Mouse (Mus musculus): ENCODE data around the gene Gbp9. TPM values are rescaled to one million over a fixed set of nuclear protein-coding genes. Genes with fewer than 3 reads are reported as not detected.
"Not testable (repeated sequence)": the region's sequence is repeated elsewhere in the genome, so short reads cannot be mapped to it uniquely, and the experiment has no call there.

Gbp9 gene
- polyA plus RNA-seq, 1 experiment from 2014 or later, result 3.5 TPM

GRCm38 (mm10) chr5:105068356-105068755 lies 71.0 kb downstream of the Gbp9 start:
- ATAC-seq (ENCODE audit: insufficient read depth, low FRiP score); H3K4me1 ChIP-seq (ENCODE audit: control insufficient read depth, insufficient read depth, low read length); H3K27me3 ChIP-seq (ENCODE audit: control insufficient read depth, insufficient read depth, low read length); H3K9ac ChIP-seq (ENCODE audit: low read length); H3K36me3 ChIP-seq (ENCODE audit: control insufficient read depth, insufficient read depth, low read length); H3K9me3 ChIP-seq (replicated peaks; ENCODE audit: control insufficient read depth, low read length); H3K27ac ChIP-seq (ENCODE audit: low read length); H3K4me3 ChIP-seq (replicated peaks; ENCODE audit: low read length); H3K4me2 ChIP-seq (ENCODE audit: low read depth, low read length): not testable (repeated sequence)

DNA sequence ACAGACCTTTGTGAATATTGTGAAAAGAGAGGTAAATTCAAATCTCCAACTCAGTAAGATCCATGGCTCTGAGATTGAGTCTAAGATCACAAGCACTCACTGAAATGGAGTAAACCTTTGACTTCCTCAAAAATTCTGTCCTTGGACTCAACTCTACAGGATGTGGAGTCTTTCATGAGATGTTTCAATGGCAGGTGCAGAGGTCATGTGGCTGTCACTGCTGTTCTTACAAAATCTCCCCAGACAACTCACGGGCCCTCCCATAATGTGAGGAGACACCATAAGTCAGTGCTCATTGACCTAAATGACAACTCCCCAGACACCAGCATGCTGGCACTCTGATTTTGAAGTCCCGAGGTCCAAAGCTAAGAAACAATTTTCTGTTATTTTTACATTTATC lies 74.9 kb downstream of the Gbp9 start:
- not testable (repeated sequence) for H3K9me3 ChIP-seq (replicated peaks; ENCODE audit: control insufficient read depth, low read length); H3K36me3 ChIP-seq (ENCODE audit: control insufficient read depth, insufficient read depth, low read length); H3K27me3 ChIP-seq (ENCODE audit: control insufficient read depth, insufficient read depth, low read length); H3K4me1 ChIP-seq (ENCODE audit: control insufficient read depth, insufficient read depth, low read length); H3K4me3 ChIP-seq (replicated peaks; ENCODE audit: low read length); ATAC-seq (ENCODE audit: insufficient read depth, low FRiP score); H3K27ac ChIP-seq (ENCODE audit: low read length); H3K9ac ChIP-seq (ENCODE audit: low read length); H3K4me2 ChIP-seq (ENCODE audit: low read depth, low read length)
- WGBS, result 66% methylated on average over 2 of the region's 2 CpGs

DNA sequence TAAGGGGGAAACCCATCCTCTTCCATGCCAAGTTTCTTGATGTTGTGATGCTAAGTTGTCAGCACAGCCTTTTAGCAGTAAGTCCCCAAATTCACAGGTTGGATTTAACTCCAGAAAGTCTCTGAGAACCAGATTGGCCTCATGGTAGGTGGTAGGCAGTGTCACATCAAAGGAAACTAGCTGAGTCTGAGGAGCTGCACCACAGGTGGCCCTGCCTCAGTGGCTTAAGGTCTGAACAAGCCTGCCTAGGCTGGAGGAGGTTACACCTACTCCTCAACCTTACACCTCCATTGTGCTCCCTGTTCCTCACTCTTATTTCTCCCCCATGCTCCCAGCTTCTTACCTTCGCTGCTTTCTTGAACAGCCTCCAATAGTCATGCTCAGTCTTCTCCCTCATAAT lies 76.0 kb downstream of the Gbp9 start:
- Histone ChIP-seq H3K9ac (ENCODE audit: low read length) (no peak overlapping the region), H3K4me1 (ENCODE audit: control insufficient read depth, insufficient read depth, low read length) (no peaks in the 10 kb centered on the region), H3K36me3 (ENCODE audit: control insufficient read depth, insufficient read depth, low read length) (no peaks in the 10 kb centered on the region), H3K9me3 (replicated peaks; ENCODE audit: control insufficient read depth, low read length) (no peaks in the 10 kb centered on the region), H3K4me2 (ENCODE audit: low read depth, low read length) (no peak overlapping the region), H3K4me3 (replicated peaks; ENCODE audit: low read length) (no peak overlapping the region), H3K27me3 (ENCODE audit: control insufficient read depth, insufficient read depth, low read length) (no peaks in the 10 kb centered on the region), H3K27ac (ENCODE audit: low read length) (no peak overlapping the region)
- 48% methylated on average over 1 of the region's 1 CpGs for WGBS
- ATAC-seq (ENCODE audit: insufficient read depth, low FRiP score), result no peak

DNA sequence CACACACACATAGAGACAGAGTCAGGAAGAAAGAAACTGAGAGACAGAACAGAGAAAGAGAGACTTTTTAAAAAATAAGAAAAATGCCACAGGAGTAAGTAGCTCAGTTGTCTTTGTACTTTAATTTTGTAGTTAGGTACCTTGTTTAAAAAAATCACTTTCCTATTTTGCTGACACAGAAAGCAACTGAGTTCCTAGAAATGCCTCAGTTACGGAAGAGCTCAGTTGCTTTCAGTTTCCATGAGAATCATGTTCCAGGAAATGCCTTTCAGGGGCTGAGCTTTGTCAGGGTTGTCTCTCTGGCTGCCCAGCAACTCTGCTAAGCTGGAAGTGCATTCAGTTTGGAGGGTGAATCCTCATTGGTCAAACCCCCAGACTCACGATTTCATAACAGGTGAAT lies 76.9 kb downstream of the Gbp9 start:
- not testable (repeated sequence) for H3K9ac ChIP-seq (ENCODE audit: low read length); H3K4me1 ChIP-seq (ENCODE audit: control insufficient read depth, insufficient read depth, low read length); H3K27ac ChIP-seq (ENCODE audit: low read length); H3K9me3 ChIP-seq (replicated peaks; ENCODE audit: control insufficient read depth, low read length); H3K4me2 ChIP-seq (ENCODE audit: low read depth, low read length); H3K4me3 ChIP-seq (replicated peaks; ENCODE audit: low read length); H3K27me3 ChIP-seq (ENCODE audit: control insufficient read depth, insufficient read depth, low read length); H3K36me3 ChIP-seq (ENCODE audit: control insufficient read depth, insufficient read depth, low read length); ATAC-seq (ENCODE audit: insufficient read depth, low FRiP score)
- 81% methylated on average over 2 of the region's 2 CpGs for WGBS

- no peak overlapping the region for H3K27ac ChIP-seq (ENCODE audit: low read length)
- no peak for ATAC-seq (ENCODE audit: insufficient read depth, low FRiP score)
- no peaks in the 10 kb centered on the region for H3K9me3 ChIP-seq (replicated peaks; ENCODE audit: control insufficient read depth, low read length)
- no peaks in the 10 kb centered on the region for H3K36me3 ChIP-seq (ENCODE audit: control insufficient read depth, insufficient read depth, low read length)
- 93% methylated on average over 2 of the region's 2 CpGs for WGBS
- no peaks in the 10 kb centered on the region for H3K27me3 ChIP-seq (ENCODE audit: control insufficient read depth, insufficient read depth, low read length)
- no peak overlapping the region for H3K4me2 ChIP-seq (ENCODE audit: low read depth, low read length)
- no peaks in the 10 kb centered on the region for H3K4me1 ChIP-seq (ENCODE audit: control insufficient read depth, insufficient read depth, low read length)
- H3K4me3 ChIP-seq (replicated peaks; ENCODE audit: low read length), result no peak overlapping the region
- H3K9ac ChIP-seq (ENCODE audit: low read length), result no peak overlapping the region
Observed at GRCm38 (mm10) chr5:105060224-105060623, 79.1 kb downstream of the Gbp9 start.

- Histone ChIP-seq H3K27ac (ENCODE audit: low read length) (no peak overlapping the region), H3K4me3 (replicated peaks; ENCODE audit: low read length) (no peak overlapping the region), H3K9me3 (replicated peaks; ENCODE audit: control insufficient read depth, low read length) (no peaks in the 10 kb centered on the region), H3K36me3 (ENCODE audit: control insufficient read depth, insufficient read depth, low read length) (no peaks in the 10 kb centered on the region), H3K4me1 (ENCODE audit: control insufficient read depth, insufficient read depth, low read length) (no peaks in the 10 kb centered on the region), H3K4me2 (ENCODE audit: low read depth, low read length) (no peak overlapping the region), H3K27me3 (ENCODE audit: control insufficient read depth, insufficient read depth, low read length) (no peaks in the 10 kb centered on the region), H3K9ac (ENCODE audit: low read length) (no peak overlapping the region)
- no peak for ATAC-seq (ENCODE audit: insufficient read depth, low FRiP score)
- WGBS, result 93% methylated on average over 2 of the region's 2 CpGs
Observed at GRCm38 (mm10) chr5:105055279-105055678, 84.1 kb downstream of the Gbp9 start.

GRCm38 (mm10) chr5:105053471-105054169 lies 85.7 kb downstream of the Gbp9 start:
- not testable (repeated sequence) for H3K27ac ChIP-seq (ENCODE audit: low read length); ATAC-seq (ENCODE audit: insufficient read depth, low FRiP score); H3K4me3 ChIP-seq (replicated peaks; ENCODE audit: low read length); H3K4me2 ChIP-seq (ENCODE audit: low read depth, low read length); H3K4me1 ChIP-seq (ENCODE audit: control insufficient read depth, insufficient read depth, low read length); H3K27me3 ChIP-seq (ENCODE audit: control insufficient read depth, insufficient read depth, low read length); H3K9ac ChIP-seq (ENCODE audit: low read length); H3K9me3 ChIP-seq (replicated peaks; ENCODE audit: control insufficient read depth, low read length); H3K36me3 ChIP-seq (ENCODE audit: control insufficient read depth, insufficient read depth, low read length)
- WGBS, result 71% methylated on average over 1 of the region's 1 CpGs

DNA sequence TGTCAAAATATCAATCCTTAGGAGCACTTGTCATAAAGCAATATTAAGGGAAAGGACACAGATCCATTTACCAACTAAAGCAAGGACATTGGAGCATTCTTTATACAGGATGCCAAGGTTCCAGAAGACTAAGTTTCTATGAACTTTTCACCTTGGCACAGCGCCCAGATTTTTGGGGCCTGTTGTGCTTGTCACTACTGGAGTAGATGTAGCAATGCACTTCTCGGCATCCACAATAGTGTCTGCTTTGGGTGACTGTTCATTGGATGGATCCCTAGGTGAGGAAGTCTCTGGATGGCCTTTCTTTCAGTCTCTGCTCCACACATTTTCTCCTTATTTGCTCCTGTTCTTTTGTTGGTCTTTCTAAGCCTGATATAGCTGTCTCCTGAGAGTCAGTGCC lies 107.0 kb downstream of the Gbp9 start:
- Histone ChIP-seq H3K27ac (ENCODE audit: low read length) (no peak overlapping the region), H3K9ac (ENCODE audit: low read length) (no peak overlapping the region), H3K4me3 (replicated peaks; ENCODE audit: low read length) (no peak overlapping the region), H3K36me3 (ENCODE audit: control insufficient read depth, insufficient read depth, low read length) (no peaks in the 10 kb centered on the region), H3K4me2 (ENCODE audit: low read depth, low read length) (no peak overlapping the region), H3K9me3 (replicated peaks; ENCODE audit: control insufficient read depth, low read length) (no peaks in the 10 kb centered on the region), H3K27me3 (ENCODE audit: control insufficient read depth, insufficient read depth, low read length) (no peaks in the 10 kb centered on the region), H3K4me1 (ENCODE audit: control insufficient read depth, insufficient read depth, low read length) (no peaks in the 10 kb centered on the region)
- WGBS, result 67% methylated on average over 2 of the region's 2 CpGs
- ATAC-seq (ENCODE audit: insufficient read depth, low FRiP score), result no peak

Measured in stomach, embryonic 16.5 days (tissue).